Mouse (Mus musculus): ENCODE results near the gene Gm3435.
"Not testable (repeated sequence)": the region's sequence is repeated elsewhere in the genome, so short reads cannot be mapped to it uniquely, and the experiment has no call there.

Gm3435 gene

GRCm38 (mm10) chr17:15009706-15010413 lies at the start of gene Gm3435:
TSS of gene Gm3435 (plus strand) at chr17:15010176.
- DNase-seq (ENCODE audit: inconsistent age in 2 of 2, low spot score in 1 of 2): not testable (repeated sequence)

GRCm38 (mm10) chr17:14960520-14960919 lies 49.5 kb upstream of the Gm3435 start:
- peak in 1 of 2 experiments; percentile 55 for DNase-seq (ENCODE audit: inconsistent age in 2 of 2, low spot score in 1 of 2)

GRCm38 (mm10) chr17:14960951-14961556 lies 48.9 kb upstream of the Gm3435 start, which contains the start of gene Phf10:
TSS of gene Phf10 (minus strand) at chr17:14961273.
- peak; percentile 70 to 86 for DNase-seq (ENCODE audit: inconsistent age in 2 of 2, low spot score in 1 of 2)

- not testable (repeated sequence) for DNase-seq (ENCODE audit: inconsistent age in 2 of 2, low spot score in 1 of 2)
Measured at GRCm38 (mm10) chr17:14961557-14962154, 48.3 kb upstream of the Gm3435 start.

GRCm38 (mm10) chr17:14968373-14968913 lies 41.5 kb upstream of the Gm3435 start:
- DNase-seq (ENCODE audit: inconsistent age in 2 of 2, low spot score in 1 of 2): not testable (repeated sequence)

GRCm38 (mm10) chr17:14977718-14978361 lies 32.1 kb upstream of the Gm3435 start:
- peak in 1 of 2 experiments; percentile 23 for DNase-seq (ENCODE audit: inconsistent age in 2 of 2, low spot score in 1 of 2)

GRCm38 (mm10) chr17:14978362-14979038 lies 31.5 kb upstream of the Gm3435 start, which contains the start of the genes 9030025P20Rik and Gm3417:
TSS of gene 9030025P20Rik (plus strand) at chr17:14978468.
TSS of gene Gm3417 (minus strand) at chr17:14978790.
- not testable (repeated sequence) for DNase-seq (ENCODE audit: inconsistent age in 2 of 2, low spot score in 1 of 2)

GRCm38 (mm10) chr17:14990116-14990702 lies 19.8 kb upstream of the Gm3435 start:
- DNase-seq (ENCODE audit: inconsistent age in 2 of 2, low spot score in 1 of 2): peak in 1 of 2 experiments; percentile 39

- not testable (repeated sequence) for DNase-seq (ENCODE audit: inconsistent age in 2 of 2, low spot score in 1 of 2)
Measured at GRCm38 (mm10) chr17:14992522-14993138, 17.3 kb upstream of the Gm3435 start.

GRCm38 (mm10) chr17:14993139-14993832 lies 16.7 kb upstream of the Gm3435 start:
- not testable (repeated sequence) for DNase-seq (ENCODE audit: inconsistent age in 2 of 2, low spot score in 1 of 2)

- not testable (repeated sequence) for DNase-seq (ENCODE audit: inconsistent age in 2 of 2, low spot score in 1 of 2)
Measured at GRCm38 (mm10) chr17:14994140-14994539, 15.8 kb upstream of the Gm3435 start.

GRCm38 (mm10) chr17:15000047-15000446 lies 9.9 kb upstream of the Gm3435 start:
- DNase-seq (ENCODE audit: inconsistent age in 2 of 2, low spot score in 1 of 2): not testable (repeated sequence)

- DNase-seq (ENCODE audit: inconsistent age in 2 of 2, low spot score in 1 of 2): not testable (repeated sequence)
Measured at GRCm38 (mm10) chr17:15009088-15009487, 888 bp upstream of the Gm3435 start.

- DNase-seq (ENCODE audit: inconsistent age in 2 of 2, low spot score in 1 of 2): peak in 1 of 2 experiments; percentile 23
Measured at GRCm38 (mm10) chr17:15021503-15022220, 11.7 kb downstream of the Gm3435 start.

- DNase-seq (ENCODE audit: inconsistent age in 2 of 2, low spot score in 1 of 2): not testable (repeated sequence)
Measured at GRCm38 (mm10) chr17:15023878-15024492, 14.0 kb downstream of the Gm3435 start.

- not testable (repeated sequence) for DNase-seq (ENCODE audit: inconsistent age in 2 of 2, low spot score in 1 of 2)
Measured at GRCm38 (mm10) chr17:15024502-15025193, 14.7 kb downstream of the Gm3435 start.

- DNase-seq (ENCODE audit: inconsistent age in 2 of 2, low spot score in 1 of 2): not testable (repeated sequence)
Measured at GRCm38 (mm10) chr17:15025513-15025912, 15.5 kb downstream of the Gm3435 start.
